Mouse (Mus musculus): ENCODE measurements around the gene Mterf4.

DNA sequence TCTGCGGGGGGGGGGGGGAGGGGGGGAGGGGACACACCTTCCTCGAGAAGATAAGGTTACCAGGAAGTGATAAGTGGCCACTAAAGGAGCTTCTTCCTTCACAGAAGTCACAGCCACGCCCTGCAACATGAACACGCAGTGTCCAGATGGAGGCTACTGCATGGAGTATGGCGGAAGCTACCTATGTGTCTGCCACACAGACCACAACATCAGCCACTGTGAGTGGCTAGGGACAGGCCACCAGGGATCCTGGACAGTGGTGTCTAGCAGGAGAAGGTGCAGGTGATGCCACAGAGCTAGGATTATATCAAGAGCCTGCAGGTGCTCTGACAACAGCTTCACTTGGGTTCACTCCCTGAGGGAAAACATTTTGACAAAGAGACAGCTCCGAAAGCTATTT is 34.0 kb downstream of the Mterf4 start:
- no peak for TF ChIP-seq CTCF (IDR thresholded peaks at IDR 0.05; ENCODE audit: insufficient read depth, low read length)
- TF ChIP-seq POLR2A (IDR thresholded peaks at IDR 0.05; ENCODE audit: borderline replicate concordance, extremely low read depth, low read depth, low read length), result no peak

Measured in lung, adult 2 months (tissue).